Mouse (Mus musculus) adrenal gland, postnatal 10 days (tissue): ENCODE measurements at regions not wholly inside any gene's neighbourhood (a gene's known extent, or its start where the extent isn't known, plus 50 kb on each side); places are given as distances from the start of the nearest gene placed in this dataset.

ENCODE experiments used
- DNase-seq: peaks from one replicate; pipeline ENCODE4 v3.0.0; 2021; ENCODE audit warnings: mixed read lengths

- no peak for DNase-seq
Measured at GRCm38 (mm10) chr10:110654070-110654469, 91.2 kb upstream of the E2f7 start.

GRCm38 (mm10) chr10:110658153-110658695, 87.0 kb upstream of the E2f7 start:
- DNase-seq: no peak

- DNase-seq: peak; percentile 59
Measured at GRCm38 (mm10) chr10:110676503-110676902, 68.7 kb upstream of the E2f7 start.
